Mouse (Mus musculus) lung, postnatal 0 days (tissue): Measurements from ENCODE around the gene Tnfaip8l1. TPM values are rescaled to one million over a fixed set of nuclear protein-coding genes. Genes with fewer than 3 reads are reported as not detected.

Experiments used
- ATAC-seq: fragments of 200-750 bp; cut with Nextera tagmentation; 2 replicates; pipeline ENCODE4 v1.8.0; 2017; ENCODE audit warnings: moderate library complexity
- DNase-seq: peaks from one replicate; pipeline ENCODE4 v3.0.0-alpha.2; 2016; ENCODE audit warnings: low spot score
- H3K27ac ChIP-seq: fragments of 300-500 bp; sonication (generic); 2 replicates; pipeline ENCODE4 v1.5.1; 2014; ENCODE audit warnings: antibody characterized with exemption, mild to moderate bottlenecking, low read length, mixed read lengths
- H3K27me3 ChIP-seq: fragments of 300-500 bp; sonication (generic); replicated peaks from 2 replicates; pipeline ENCODE4 v1.6.1; 2014; ENCODE audit warnings: low read length, mixed read lengths; ENCODE audit not compliant: insufficient read depth
- H3K36me3 ChIP-seq: fragments of 300-500 bp; sonication (generic); 2 replicates; pipeline ENCODE4 v1.6.1; 2014; ENCODE audit warnings: low read length, mixed read lengths; ENCODE audit not compliant: insufficient read depth
- H3K4me1 ChIP-seq: fragments of 300-500 bp; sonication (generic); 2 replicates; pipeline ENCODE4 v1.6.1; 2014; ENCODE audit warnings: antibody characterized with exemption, low read depth, low read length, mixed read lengths; ENCODE audit not compliant: insufficient read depth
- H3K4me2 ChIP-seq: fragments of 300-500 bp; sonication (generic); replicated peaks from 2 replicates; pipeline ENCODE4 v1.6.1; 2014; ENCODE audit warnings: low read depth, mild to moderate bottlenecking, low read length, moderate library complexity, mixed read lengths
- H3K4me3 ChIP-seq: fragments of 300-500 bp; sonication (generic); 2 replicates; pipeline ENCODE4 v1.5.1; 2014; ENCODE audit warnings: low read depth, low read length
- H3K9ac ChIP-seq: fragments of 300-500 bp; sonication (generic); replicated peaks from 2 replicates; pipeline ENCODE4 v1.6.1; 2014; ENCODE audit warnings: low read depth, mild to moderate bottlenecking
- H3K9me3 ChIP-seq: fragments of 300-500 bp; sonication (generic); 2 replicates; pipeline ENCODE4 v1.6.1; 2016; ENCODE audit warnings: low read length, mixed read lengths
- CTCF ChIP-seq: IDR thresholded peaks from 2 replicates; pipeline ENCODE4 v1.5.1; 2016; ENCODE audit warnings: antibody characterized with exemption, mild to moderate bottlenecking
- EP300 ChIP-seq: IDR thresholded peaks from 2 replicates; pipeline ENCODE4 v1.6.1; 2016; ENCODE audit warnings: antibody characterized with exemption, mild to moderate bottlenecking, control low read depth
- WGBS: fragments of 180-500 bp; shearing (Covaris S2); extraction: QIAGEN DNeasy Blood & Tissue Kit; methylation state at CpG from one replicate; pipeline ENCODE4 v1.1.7; 2014; 5-methylcytosine and 5-hydroxymethylcytosine counted together
- polyA plus RNA-seq: library from polyadenylated mRNA; unstranded; fragments of >200 nt; fragmentation: Nextera tagmentation; extraction: Ambion mirVana; gene quantifications from 2 replicates; pipeline ENCODE4 v1.2.1, GENCODE M21; 2015

Gene Tnfaip8l1
- polyA plus RNA-seq, 1 experiment from 2014 or later: 4.7 TPM

GRCm38 (mm10) chr17:56128246-56128645 is 34.0 kb upstream of the Tnfaip8l1 start:
- Histone ChIP-seq H3K36me3 (no peaks in the 10 kb centered on the region), H3K27ac (no peak overlapping the region), H3K4me2 (no peak overlapping the region), H3K27me3 (peaks cover 7% of the 10 kb centered on the region; the same call in 1 of the 2 replicates), H3K9me3 (no peaks in the 10 kb centered on the region), H3K4me3 (no peak overlapping the region), H3K9ac (no peak overlapping the region), H3K4me1 (no peaks in the 10 kb centered on the region)
- no peak for ATAC-seq
- TF ChIP-seq EP300 (no peak), CTCF (no peak)
- 59% methylated on average over 15 of the region's 15 CpGs for WGBS
- no peak for DNase-seq

GRCm38 (mm10) chr17:56131136-56131535 is 31.1 kb upstream of the Tnfaip8l1 start:
- H3K27me3 ChIP-seq: no peaks in the 10 kb centered on the region
- no peak for TF ChIP-seq EP300
- TF ChIP-seq CTCF: no peak
- H3K36me3 ChIP-seq: no peaks in the 10 kb centered on the region

GRCm38 (mm10) chr17:56131814-56132213 is 30.5 kb upstream of the Tnfaip8l1 start:
- no peak for ATAC-seq
- TF ChIP-seq EP300 (no peak), CTCF (peak; percentile 81)

More at GRCm38 (mm10) chr17:56131136-56131535, 31.1 kb upstream of the Tnfaip8l1 start:
- 91% methylated on average over 10 of the region's 10 CpGs for WGBS
- no peak overlapping the region for H3K9ac ChIP-seq
- DNase-seq: no peak
- no peaks in the 10 kb centered on the region for H3K4me1 ChIP-seq
- no peak overlapping the region for H3K27ac ChIP-seq
- no peak for ATAC-seq
- H3K4me3 ChIP-seq: no peak overlapping the region
- no peak overlapping the region for H3K4me2 ChIP-seq
- no peaks in the 10 kb centered on the region for H3K9me3 ChIP-seq

GRCm38 (mm10) chr17:56132661-56133060 is 29.6 kb upstream of the Tnfaip8l1 start:
- ATAC-seq: 0 out of 2 replicates have a peak, but pooled peaks have one; percentile 6
- Histone ChIP-seq H3K4me1 (no peaks in the 10 kb centered on the region), H3K27ac (no peak overlapping the region), H3K4me2 (no peak overlapping the region), H3K9me3 (no peaks in the 10 kb centered on the region), H3K4me3 (no peak overlapping the region), H3K9ac (no peak overlapping the region), H3K27me3 (no peaks in the 10 kb centered on the region), H3K36me3 (no peaks in the 10 kb centered on the region)
- TF ChIP-seq EP300 (no peak), CTCF (peak; percentile 89)
- DNase-seq: peak; percentile 77
- 2% methylated on average over 14 of the region's 14 CpGs for WGBS

More at GRCm38 (mm10) chr17:56131814-56132213, 30.5 kb upstream of the Tnfaip8l1 start:
- Histone ChIP-seq H3K4me2 (no peak overlapping the region), H3K27ac (no peak overlapping the region), H3K9me3 (no peaks in the 10 kb centered on the region), H3K4me1 (no peaks in the 10 kb centered on the region), H3K4me3 (no peak overlapping the region), H3K27me3 (no peaks in the 10 kb centered on the region), H3K36me3 (no peaks in the 10 kb centered on the region), H3K9ac (no peak overlapping the region)
- 36% methylated on average over 7 of the region's 7 CpGs for WGBS
- peak; percentile 46 for DNase-seq

- Histone ChIP-seq H3K4me3 (0 out of 2 replicates have a peak overlapping the region, but pooled peaks have one; percentile 25), H3K9me3 (no peaks in the 10 kb centered on the region), H3K27ac (peak overlapping the region; percentile 87), H3K4me1 (no peaks in the 10 kb centered on the region), H3K27me3 (no peaks in the 10 kb centered on the region), H3K36me3 (no peaks in the 10 kb centered on the region), H3K9ac (no peak overlapping the region), H3K4me2 (peak overlapping the region; percentile 54)
- DNase-seq: peak; percentile 90
- peak; percentile 76 for TF ChIP-seq EP300
- no peak for TF ChIP-seq CTCF
- 14% methylated on average over 17 of the region's 21 CpGs for WGBS
- ATAC-seq: peak; percentile 89
Measured at GRCm38 (mm10) chr17:56133457-56134363, 28.6 kb upstream of the Tnfaip8l1 start.

- no peaks in the 10 kb centered on the region for H3K4me1 ChIP-seq
- H3K9ac ChIP-seq: no peak overlapping the region
- no peaks in the 10 kb centered on the region for H3K9me3 ChIP-seq
- H3K27ac ChIP-seq: peak overlapping the region; percentile 79; the same call in 1 of the 2 replicates
- H3K4me2 ChIP-seq: peak overlapping the region; percentile 54
- WGBS: 5% methylated on average over 27 of the region's 27 CpGs
- peak overlapping the region; percentile 25 for H3K4me3 ChIP-seq
- 0 out of 2 replicates have a peak, but pooled peaks cover 7% of the 10 kb centered on the region for H3K27me3 ChIP-seq
- H3K36me3 ChIP-seq: no peaks in the 10 kb centered on the region
- DNase-seq (peak; percentile 68), ATAC-seq (peak; percentile 38)
- TF ChIP-seq CTCF: peak; percentile 90
- no peak for TF ChIP-seq EP300
Measured at GRCm38 (mm10) chr17:56134463-56134971, 27.8 kb upstream of the Tnfaip8l1 start.
